Mouse (Mus musculus) midbrain, embryonic 14.5 days (tissue): ENCODE measurements around the gene Tdp1. TPM values are rescaled to one million over a fixed set of nuclear protein-coding genes. Genes with fewer than 3 reads are reported as not detected.
A peak's percentile ranks its signal among the peaks of the same experiment; 100 is the strongest.

Source experiments
- ATAC-seq: fragments of 200-750 bp; cut with Nextera tagmentation; 2 replicates; pipeline ENCODE4 v1.8.0; 2017; ENCODE audit warnings: moderate number of reproducible peaks, moderate library complexity; ENCODE audit not compliant: low FRiP score, low TSS enrichment
- DNase-seq: peaks from one replicate; pipeline ENCODE4 v3.0.0-alpha.2; 2015
- H3K27ac ChIP-seq: fragments of 300-500 bp; sonication (generic); replicated peaks from 2 replicates; pipeline ENCODE4 v1.5.1; 2014; ENCODE audit warnings: mild to moderate bottlenecking, low read depth, low read length, moderate library complexity
- H3K27me3 ChIP-seq: fragments of 300-500 bp; sonication (generic); 2 replicates; pipeline ENCODE4 v1.6.1; 2014; ENCODE audit warnings: low read length, control low read depth, mixed read lengths; ENCODE audit not compliant: control insufficient read depth, insufficient read depth
- H3K36me3 ChIP-seq: fragments of 300-500 bp; sonication (generic); 2 replicates; pipeline ENCODE4 v1.6.1; 2014; ENCODE audit warnings: low read length, control low read depth; ENCODE audit not compliant: control insufficient read depth, insufficient read depth
- H3K4me1 ChIP-seq: fragments of 300-500 bp; sonication (generic); 2 replicates; pipeline ENCODE4 v1.6.1; 2014; ENCODE audit warnings: mild to moderate bottlenecking, antibody characterized with exemption, low read length, control low read depth; ENCODE audit not compliant: control insufficient read depth, insufficient read depth
- H3K4me2 ChIP-seq: fragments of 300-500 bp; sonication (generic); 2 replicates; pipeline ENCODE4 v1.6.1; 2014; ENCODE audit warnings: mild to moderate bottlenecking, low read length, moderate library complexity
- H3K4me3 ChIP-seq: fragments of 300-500 bp; sonication (generic); replicated peaks from 2 replicates; pipeline ENCODE4 v1.5.1; 2014; ENCODE audit warnings: low read depth, low read length
- H3K9ac ChIP-seq: fragments of 300-500 bp; sonication (generic); replicated peaks from 2 replicates; pipeline ENCODE4 v1.6.1; 2014; ENCODE audit warnings: mild to moderate bottlenecking, low read length, moderate library complexity
- H3K9me3 ChIP-seq: fragments of 300-500 bp; sonication (generic); 2 replicates; pipeline ENCODE4 v1.6.1; 2016; ENCODE audit warnings: low read length, control low read depth, mixed read lengths; ENCODE audit not compliant: control insufficient read depth
- WGBS: fragments of 180-500 bp; shearing (Covaris S2); extraction: QIAGEN DNeasy Blood & Tissue Kit; methylation state at CpG from one replicate; pipeline ENCODE4 v1.1.7; 2014; 5-methylcytosine and 5-hydroxymethylcytosine counted together
- polyA plus RNA-seq: library from polyadenylated mRNA; unstranded; fragments of >200 nt; fragmentation: Nextera tagmentation; extraction: Ambion mirVana; gene quantifications from 2 replicates; pipeline ENCODE4 v1.2.1, GENCODE M21; 2014

Tdp1 gene
- polyA plus RNA-seq, 1 experiment from 2014 or later, result 62.1 TPM

DNA sequence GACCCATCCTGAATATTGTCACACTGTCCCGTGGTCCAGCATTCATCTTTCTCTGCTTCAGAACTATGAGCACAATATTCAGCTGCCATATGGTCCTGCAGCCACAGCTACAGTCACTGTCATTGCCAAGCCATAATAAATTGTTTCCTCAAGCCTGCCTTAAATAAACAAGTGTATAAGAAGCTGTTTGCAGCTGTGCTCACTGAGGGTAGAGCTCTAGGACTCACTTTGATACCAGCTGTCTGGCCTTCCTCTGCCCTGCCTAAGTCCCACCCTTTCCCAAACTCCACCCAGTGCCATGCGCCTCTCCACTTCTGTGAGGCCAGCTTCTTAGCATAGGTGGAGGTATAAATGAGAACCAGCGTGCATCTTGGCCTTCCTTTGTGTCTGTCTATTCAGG is 49.3 kb downstream of the Tdp1 start:
- Histone ChIP-seq H3K27ac (no peak overlapping the region), H3K4me3 (no peak overlapping the region), H3K4me1 (no peaks in the 10 kb centered on the region), H3K9ac (no peak overlapping the region), H3K4me2 (no peak overlapping the region), H3K27me3 (no peaks in the 10 kb centered on the region), H3K36me3 (peaks cover 54% of the 10 kb centered on the region), H3K9me3 (no peaks in the 10 kb centered on the region)
- WGBS, result 97% methylated on average over 3 of the region's 3 CpGs
- ATAC-seq, result no peak
- no peak for DNase-seq

- no peak overlapping the region for H3K4me2 ChIP-seq
- no peaks in the 10 kb centered on the region for H3K4me1 ChIP-seq
- DNase-seq (no peak), ATAC-seq (no peak)
- no peaks in the 10 kb centered on the region for H3K9me3 ChIP-seq
- peaks cover 51% of the 10 kb centered on the region for H3K36me3 ChIP-seq
- H3K9ac ChIP-seq, result no peak overlapping the region
- no peak overlapping the region for H3K4me3 ChIP-seq
- H3K27me3 ChIP-seq, result no peaks in the 10 kb centered on the region
- no peak overlapping the region for H3K27ac ChIP-seq
- 93% methylated on average over 8 of the region's 8 CpGs for WGBS
These were observed 51.1 kb downstream of the Tdp1 start for GRCm38 (mm10) chr12:99935403-99935802.

DNA sequence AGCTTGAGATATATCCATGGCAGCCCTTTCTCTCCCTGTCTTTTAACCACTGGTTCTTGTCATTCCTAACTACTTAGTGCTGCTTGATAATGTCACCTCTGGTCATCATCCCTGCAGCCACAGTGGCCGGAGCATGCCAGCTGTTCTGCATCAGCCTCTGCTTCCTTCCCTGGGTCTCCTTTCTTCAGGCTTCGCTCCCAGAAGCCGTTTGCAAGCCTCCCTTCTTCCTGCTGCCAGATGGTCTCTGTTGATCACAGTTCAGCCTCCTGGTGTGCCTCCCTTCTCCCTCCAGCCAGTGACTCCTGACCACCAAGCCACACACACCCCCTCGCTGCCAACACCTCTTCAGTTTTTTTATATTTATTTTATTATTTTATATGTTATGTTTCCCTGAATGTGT is 54.2 kb downstream of the Tdp1 start:
- no peak overlapping the region for H3K4me3 ChIP-seq
- no peak overlapping the region for H3K27ac ChIP-seq
- peaks cover 37% of the 10 kb centered on the region for H3K36me3 ChIP-seq
- no peaks in the 10 kb centered on the region for H3K27me3 ChIP-seq
- DNase-seq (no peak), ATAC-seq (no peak)
- no peak overlapping the region for H3K4me2 ChIP-seq
- H3K4me1 ChIP-seq, result no peaks in the 10 kb centered on the region
- no peak overlapping the region for H3K9ac ChIP-seq
- no peaks in the 10 kb centered on the region for H3K9me3 ChIP-seq
- 83% methylated on average over 4 of the region's 4 CpGs for WGBS

DNA sequence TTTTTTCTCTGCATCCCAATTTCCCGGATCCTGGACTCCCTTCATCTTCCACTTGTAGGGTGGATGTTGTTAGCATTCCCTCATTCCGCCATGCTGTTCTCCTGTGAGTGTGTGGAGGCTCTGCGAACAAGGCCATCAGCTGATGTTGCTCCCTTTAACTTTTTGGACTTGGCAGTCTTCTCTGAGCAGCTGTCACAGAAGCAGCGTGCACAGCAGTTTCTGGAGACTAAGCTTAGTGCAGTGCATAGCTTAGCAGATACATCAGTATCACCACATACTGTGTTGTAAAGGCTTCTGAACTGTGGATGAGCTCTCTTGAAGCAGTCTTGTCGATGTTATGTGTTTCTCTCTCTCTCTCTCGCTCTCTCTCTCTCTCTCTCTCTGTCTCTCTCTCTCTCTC is 54.9 kb downstream of the Tdp1 start:
- Histone ChIP-seq H3K27ac (no peak overlapping the region), H3K36me3 (peaks cover 36% of the 10 kb centered on the region), H3K9me3 (no peaks in the 10 kb centered on the region), H3K4me2 (no peak overlapping the region), H3K27me3 (no peaks in the 10 kb centered on the region), H3K9ac (no peak overlapping the region), H3K4me3 (no peak overlapping the region), H3K4me1 (no peaks in the 10 kb centered on the region)
- 92% methylated on average over 6 of the region's 6 CpGs for WGBS
- ATAC-seq (no peak), DNase-seq (no peak)

DNA sequence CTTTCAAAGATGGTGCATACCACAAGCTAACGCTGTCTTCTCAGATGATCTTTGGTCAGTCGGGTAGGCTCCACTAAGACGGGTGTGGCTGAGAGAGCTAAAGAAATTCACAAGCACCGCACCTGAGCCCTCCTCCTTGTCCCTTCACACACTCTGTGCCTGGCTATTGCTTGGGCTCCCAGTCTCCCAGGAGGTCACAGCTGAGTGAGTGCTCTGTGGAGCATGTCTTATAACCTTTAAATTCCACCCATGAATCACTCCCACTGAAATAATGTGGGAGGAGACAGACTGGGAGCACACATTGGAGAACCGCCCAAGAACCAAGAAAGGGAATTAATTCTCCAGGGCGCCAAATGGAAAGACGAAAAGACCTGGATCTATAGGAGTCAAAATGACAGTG is 56.4 kb downstream of the Tdp1 start:
- no peak overlapping the region for H3K9ac ChIP-seq

GRCm38 (mm10) chr12:99942441-99942840 is 58.1 kb downstream of the Tdp1 start:
- Histone ChIP-seq H3K9ac (no peak overlapping the region), H3K9me3 (no peaks in the 10 kb centered on the region), H3K36me3 (peaks cover 21% of the 10 kb centered on the region), H3K4me2 (no peak overlapping the region), H3K4me1 (no peaks in the 10 kb centered on the region), H3K27me3 (no peaks in the 10 kb centered on the region), H3K27ac (no peak overlapping the region), H3K4me3 (no peak overlapping the region)
- WGBS, result 90% methylated on average over 8 of the region's 8 CpGs
- no peak for DNase-seq
- ATAC-seq, result no peak

More for the DNA sequence above, 56.4 kb downstream of the Tdp1 start:
- Histone ChIP-seq H3K27me3 (no peaks in the 10 kb centered on the region), H3K4me2 (no peak overlapping the region), H3K4me3 (no peak overlapping the region), H3K36me3 (peaks cover 27% of the 10 kb centered on the region), H3K4me1 (no peaks in the 10 kb centered on the region), H3K27ac (no peak overlapping the region), H3K9me3 (no peaks in the 10 kb centered on the region)
- ATAC-seq (no peak), DNase-seq (no peak)
- 74% methylated on average over 7 of the region's 7 CpGs for WGBS

DNA sequence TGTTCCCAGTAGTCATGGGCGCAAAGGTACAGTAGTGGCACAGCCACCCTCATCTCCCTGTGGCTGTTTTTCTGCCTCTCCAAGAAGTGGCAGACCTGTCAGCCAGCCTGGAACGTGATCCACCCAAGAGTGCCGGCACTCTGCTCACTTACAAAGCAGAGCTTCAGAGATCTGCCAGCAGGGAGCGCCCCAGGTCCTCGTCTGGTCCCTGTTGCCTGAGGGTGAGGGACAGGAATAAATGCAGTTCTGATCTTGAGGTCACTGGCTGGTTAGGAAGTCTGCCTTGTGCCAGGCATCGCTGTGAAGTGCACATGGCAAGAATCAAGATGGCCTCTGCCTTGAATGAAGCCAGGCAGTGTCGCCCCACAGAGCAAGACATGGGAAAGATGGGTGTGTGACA is 68.6 kb downstream of the Tdp1 start:
- Histone ChIP-seq H3K4me1 (no peaks in the 10 kb centered on the region), H3K4me2 (no peak overlapping the region), H3K36me3 (peaks cover 34% of the 10 kb centered on the region), H3K27me3 (no peaks in the 10 kb centered on the region), H3K9ac (no peak overlapping the region), H3K9me3 (no peaks in the 10 kb centered on the region), H3K4me3 (no peak overlapping the region), H3K27ac (no peak overlapping the region)
- ATAC-seq, result no peak
- 55% methylated on average over 7 of the region's 7 CpGs for WGBS
- DNase-seq, result peak; percentile 63

DNA sequence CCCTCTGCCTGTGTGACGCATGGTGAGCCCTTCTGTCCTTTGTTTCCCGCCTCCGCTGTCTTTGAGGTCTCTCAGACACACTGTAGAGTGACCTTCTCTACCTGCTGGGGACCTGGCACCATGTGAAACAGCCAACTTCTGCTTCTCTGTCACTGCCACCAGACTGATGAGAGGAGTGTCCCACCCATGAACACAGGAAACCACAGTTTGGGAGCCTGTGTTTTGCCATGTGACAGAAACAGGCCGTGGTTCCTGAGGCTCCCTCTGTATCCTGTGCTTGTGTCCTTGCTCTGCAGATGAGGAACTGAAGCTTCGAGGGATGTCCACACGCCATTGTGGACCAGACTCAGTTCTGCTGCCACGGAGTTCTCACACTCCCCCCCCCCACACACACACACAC is 72.1 kb downstream of the Tdp1 start:
- ATAC-seq (no peak), DNase-seq (no peak)
- no peak overlapping the region for H3K4me2 ChIP-seq
- H3K4me3 ChIP-seq, result no peak overlapping the region
- no peaks in the 10 kb centered on the region for H3K9me3 ChIP-seq
- H3K36me3 ChIP-seq, result peaks cover 19% of the 10 kb centered on the region
- H3K27ac ChIP-seq, result no peak overlapping the region
- 83% methylated on average over 7 of the region's 7 CpGs for WGBS
- H3K27me3 ChIP-seq, result no peaks in the 10 kb centered on the region
- no peak overlapping the region for H3K9ac ChIP-seq
- H3K4me1 ChIP-seq, result no peaks in the 10 kb centered on the region

DNA sequence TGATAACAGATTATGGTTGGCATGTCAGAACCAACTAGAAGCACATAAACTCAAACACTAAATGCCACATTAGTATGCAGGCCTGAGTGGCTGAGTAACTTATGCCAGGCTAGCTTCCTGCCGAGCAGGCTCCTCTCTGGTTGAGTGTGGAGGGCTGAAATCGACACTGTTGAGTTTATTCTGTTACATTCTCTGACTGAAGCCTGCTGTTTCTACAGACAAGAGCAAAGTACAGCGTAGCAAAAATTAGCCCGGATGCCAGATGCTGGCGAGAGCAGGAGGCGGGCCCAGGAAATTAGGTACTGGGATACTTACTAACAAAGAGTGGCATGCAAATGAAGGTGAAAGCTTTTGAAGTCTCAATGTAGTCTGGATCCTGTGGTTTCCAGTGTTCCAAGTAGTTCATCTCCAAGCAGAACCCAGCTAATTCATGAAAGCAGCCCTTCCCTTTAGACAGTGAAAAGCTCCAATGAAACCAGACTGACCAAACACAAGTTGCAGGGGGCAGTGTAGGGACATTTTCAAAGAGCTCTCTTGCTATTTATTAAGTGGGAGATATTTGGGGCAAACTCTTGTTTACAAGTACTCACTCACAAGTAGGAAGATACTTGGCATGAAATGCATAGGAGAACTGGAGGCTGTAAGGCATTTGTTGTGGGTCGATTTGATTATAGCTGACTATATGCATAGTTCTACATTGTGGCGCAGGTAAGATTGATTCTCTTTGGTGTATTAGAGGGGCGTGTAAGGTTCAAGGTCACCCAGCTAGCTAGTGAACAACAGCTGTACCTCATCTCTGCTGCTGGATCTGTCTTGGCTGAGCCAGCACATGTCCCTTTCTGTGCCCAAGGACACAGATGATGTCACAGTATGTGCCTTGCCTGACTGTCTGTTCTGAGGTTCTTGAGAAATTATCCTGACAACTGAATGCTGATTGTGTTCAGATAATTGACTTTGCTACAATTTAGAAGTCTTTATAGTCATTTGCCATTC is 74.0 kb downstream of the Tdp1 start:
- Histone ChIP-seq H3K27ac (no peak overlapping the region), H3K4me2 (no peak overlapping the region), H3K9me3 (no peaks in the 10 kb centered on the region), H3K9ac (no peak overlapping the region; the same call in 1 of the 2 replicates), H3K36me3 (peaks cover 16% of the 10 kb centered on the region), H3K27me3 (0 out of 2 replicates have a peak, but pooled peaks cover 4% of the 10 kb centered on the region), H3K4me3 (no peak overlapping the region), H3K4me1 (no peaks in the 10 kb centered on the region)
- ATAC-seq (no peak), DNase-seq (peak; percentile 23)
- 63% methylated on average over 9 of the region's 9 CpGs for WGBS
